Mouse (Mus musculus): ENCODE measurements around the gene Vwa8.

DNA sequence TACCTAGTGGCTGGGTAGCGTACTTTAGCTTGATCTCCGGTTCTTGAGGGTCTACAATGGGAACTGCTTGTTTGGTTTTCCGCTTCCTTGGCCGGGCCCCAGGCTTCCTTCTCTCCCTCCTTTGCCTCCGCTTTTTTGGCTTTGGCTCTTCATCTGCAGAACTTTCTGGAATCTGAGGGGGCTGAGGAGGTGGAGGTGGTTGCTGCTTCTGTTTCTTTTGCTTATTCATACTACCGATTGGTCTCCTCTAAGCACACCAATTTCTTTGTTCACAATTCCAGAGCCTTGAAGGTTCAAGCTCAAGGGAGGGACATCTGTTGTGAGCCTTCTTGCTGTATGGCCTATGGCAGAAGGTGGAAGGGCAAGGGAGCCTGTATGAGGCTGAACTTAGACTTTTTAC, 365.3 kb downstream of the Vwa8 start:
- TF ChIP-seq POLR2A (IDR thresholded peaks at IDR 0.05; ENCODE audit: borderline replicate concordance, extremely low read depth, insufficient read depth, insufficient read length, poor library complexity, severe bottlenecking) = no peak
- TF ChIP-seq CTCF (IDR thresholded peaks at IDR 0.05; ENCODE audit: borderline replicate concordance, extremely low read depth, insufficient read depth, insufficient read length) = no peak

Data from brain, embryonic 14.5 days (tissue).